Mouse (Mus musculus) lung, postnatal 0 days (tissue): ENCODE measurements at regions not wholly inside any gene's neighbourhood (a gene's known extent, or its start where the extent isn't known, plus 50 kb on each side); places are given as distances from the start of the nearest gene placed in this dataset.

Source experiments
- ATAC-seq: fragments of 200-750 bp; cut with Nextera tagmentation; 2 replicates; pipeline ENCODE4 v1.8.0; 2017; ENCODE audit warnings: moderate library complexity
- DNase-seq: peaks from one replicate; pipeline ENCODE4 v3.0.0-alpha.2; 2016; ENCODE audit warnings: low spot score
- H3K27ac ChIP-seq: fragments of 300-500 bp; sonication (generic); 2 replicates; pipeline ENCODE4 v1.5.1; 2014; ENCODE audit warnings: antibody characterized with exemption, mild to moderate bottlenecking, low read length, mixed read lengths
- H3K27me3 ChIP-seq: fragments of 300-500 bp; sonication (generic); replicated peaks from 2 replicates; pipeline ENCODE4 v1.6.1; 2014; ENCODE audit warnings: low read length, mixed read lengths; ENCODE audit not compliant: insufficient read depth
- H3K36me3 ChIP-seq: fragments of 300-500 bp; sonication (generic); 2 replicates; pipeline ENCODE4 v1.6.1; 2014; ENCODE audit warnings: low read length, mixed read lengths; ENCODE audit not compliant: insufficient read depth
- H3K4me1 ChIP-seq: fragments of 300-500 bp; sonication (generic); 2 replicates; pipeline ENCODE4 v1.6.1; 2014; ENCODE audit warnings: antibody characterized with exemption, low read depth, low read length, mixed read lengths; ENCODE audit not compliant: insufficient read depth
- H3K4me2 ChIP-seq: fragments of 300-500 bp; sonication (generic); replicated peaks from 2 replicates; pipeline ENCODE4 v1.6.1; 2014; ENCODE audit warnings: low read depth, mild to moderate bottlenecking, low read length, moderate library complexity, mixed read lengths
- H3K4me3 ChIP-seq: fragments of 300-500 bp; sonication (generic); 2 replicates; pipeline ENCODE4 v1.5.1; 2014; ENCODE audit warnings: low read depth, low read length
- H3K9ac ChIP-seq: fragments of 300-500 bp; sonication (generic); replicated peaks from 2 replicates; pipeline ENCODE4 v1.6.1; 2014; ENCODE audit warnings: low read depth, mild to moderate bottlenecking
- H3K9me3 ChIP-seq: fragments of 300-500 bp; sonication (generic); 2 replicates; pipeline ENCODE4 v1.6.1; 2016; ENCODE audit warnings: low read length, mixed read lengths
- CTCF ChIP-seq: IDR thresholded peaks from 2 replicates; pipeline ENCODE4 v1.5.1; 2016; ENCODE audit warnings: antibody characterized with exemption, mild to moderate bottlenecking
- EP300 ChIP-seq: IDR thresholded peaks from 2 replicates; pipeline ENCODE4 v1.6.1; 2016; ENCODE audit warnings: antibody characterized with exemption, mild to moderate bottlenecking, control low read depth
- WGBS: fragments of 180-500 bp; shearing (Covaris S2); extraction: QIAGEN DNeasy Blood & Tissue Kit; methylation state at CpG from one replicate; pipeline ENCODE4 v1.1.7; 2014; 5-methylcytosine and 5-hydroxymethylcytosine counted together

DNA sequence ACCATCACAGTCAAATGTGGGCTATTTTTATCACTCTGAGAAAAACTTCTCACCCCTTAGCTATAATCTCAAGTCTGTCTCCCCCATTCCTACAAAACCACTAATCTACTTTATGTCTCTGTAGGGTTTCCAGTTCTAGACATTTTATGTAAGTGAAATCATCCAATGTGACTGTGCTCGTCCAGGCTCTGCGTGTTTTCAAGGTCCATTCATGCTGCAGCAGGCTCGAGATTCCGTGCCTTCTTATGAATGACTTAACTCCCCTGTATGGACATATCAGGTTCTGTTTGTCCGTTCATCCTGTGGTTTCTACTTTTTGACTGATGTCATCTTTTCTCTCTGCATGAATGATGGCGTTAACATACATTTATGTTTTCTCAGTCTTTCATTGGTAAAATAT lies 357.6 kb downstream of the 1500009L16Rik start:
- H3K27me3 ChIP-seq: no peaks in the 10 kb centered on the region; the same call in 1 of the 2 replicates
- no peak overlapping the region for H3K9ac ChIP-seq
- H3K4me2 ChIP-seq: no peak overlapping the region
- H3K4me3 ChIP-seq: no peak overlapping the region
- 77% methylated on average over 6 of the region's 6 CpGs for WGBS
- no peak for DNase-seq
- H3K4me1 ChIP-seq: no peaks in the 10 kb centered on the region
- no peak for ATAC-seq
- H3K36me3 ChIP-seq: no peaks in the 10 kb centered on the region
- H3K27ac ChIP-seq: no peak overlapping the region
- no peaks in the 10 kb centered on the region for H3K9me3 ChIP-seq
- TF ChIP-seq EP300 (no peak), CTCF (no peak)

DNA sequence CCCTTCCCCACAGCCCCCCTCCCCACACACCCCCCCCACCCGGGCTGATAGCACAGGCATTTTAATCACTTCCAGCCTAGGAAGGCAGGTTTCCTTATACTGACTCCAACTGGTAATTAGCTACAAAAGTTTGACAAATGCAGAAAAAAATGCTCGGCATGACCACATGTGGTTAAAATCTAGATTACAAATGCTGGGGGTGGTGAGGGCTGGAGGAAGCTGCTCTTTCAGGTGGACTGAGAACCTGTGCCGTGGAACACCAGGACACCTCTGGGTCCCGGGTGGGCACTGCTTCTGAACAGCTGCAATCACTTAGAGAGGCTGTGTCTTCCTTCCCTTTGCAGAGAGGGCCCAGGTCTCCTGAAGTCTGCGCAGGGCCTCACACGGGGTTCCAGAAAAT lies 358.7 kb downstream of the Nuak1 start:
- H3K9me3 ChIP-seq: no peaks in the 10 kb centered on the region
- WGBS: 47% methylated on average over 6 of the region's 6 CpGs
- no peak for TF ChIP-seq EP300
- no peak for TF ChIP-seq CTCF
- ATAC-seq (no peak), DNase-seq (no peak)
- H3K4me2 ChIP-seq: no peak overlapping the region
- no peak overlapping the region for H3K4me3 ChIP-seq
- H3K36me3 ChIP-seq: no peaks in the 10 kb centered on the region
- H3K27me3 ChIP-seq: no peaks in the 10 kb centered on the region; the same call in 1 of the 2 replicates
- H3K9ac ChIP-seq: no peak overlapping the region
- H3K4me1 ChIP-seq: no peaks in the 10 kb centered on the region
- H3K27ac ChIP-seq: no peak overlapping the region

- Histone ChIP-seq H3K9ac (no peak overlapping the region), H3K4me3 (no peak overlapping the region), H3K4me2 (no peak overlapping the region), H3K27ac (no peak overlapping the region), H3K4me1 (no peaks in the 10 kb centered on the region), H3K9me3 (no peaks in the 10 kb centered on the region), H3K27me3 (no peaks in the 10 kb centered on the region; the same call in 1 of the 2 replicates), H3K36me3 (no peaks in the 10 kb centered on the region)
- DNase-seq: no peak
- TF ChIP-seq CTCF (no peak), EP300 (no peak)
- 66% methylated on average over 5 of the region's 5 CpGs for WGBS
- ATAC-seq: no peak
Measured at GRCm38 (mm10) chr10:84087528-84087927, 352.9 kb downstream of the Nuak1 start.

GRCm38 (mm10) chr10:84087929-84088328 lies 352.5 kb downstream of the Nuak1 start:
- H3K27ac ChIP-seq: no peak overlapping the region
- no peaks in the 10 kb centered on the region for H3K9me3 ChIP-seq
- 85% methylated on average over 3 of the region's 3 CpGs for WGBS
- H3K4me1 ChIP-seq: no peaks in the 10 kb centered on the region
- no peaks in the 10 kb centered on the region for H3K36me3 ChIP-seq
- H3K4me2 ChIP-seq: no peak overlapping the region
- no peak for TF ChIP-seq EP300
- TF ChIP-seq CTCF: no peak
- H3K27me3 ChIP-seq: no peaks in the 10 kb centered on the region
- ATAC-seq: no peak
- no peak for DNase-seq
- no peak overlapping the region for H3K4me3 ChIP-seq
- no peak overlapping the region for H3K9ac ChIP-seq

- 78% methylated on average over 18 of the region's 18 CpGs for WGBS
- Histone ChIP-seq H3K4me3 (no peak overlapping the region), H3K27me3 (no peaks in the 10 kb centered on the region), H3K36me3 (no peaks in the 10 kb centered on the region), H3K9me3 (no peaks in the 10 kb centered on the region), H3K4me2 (no peak overlapping the region), H3K9ac (no peak overlapping the region), H3K4me1 (no peaks in the 10 kb centered on the region), H3K27ac (no peak overlapping the region)
- DNase-seq (no peak), ATAC-seq (no peak)
- TF ChIP-seq CTCF (no peak), EP300 (no peak)
Measured at GRCm38 (mm10) chr10:84088799-84089778, 351.3 kb downstream of the Nuak1 start.

DNA sequence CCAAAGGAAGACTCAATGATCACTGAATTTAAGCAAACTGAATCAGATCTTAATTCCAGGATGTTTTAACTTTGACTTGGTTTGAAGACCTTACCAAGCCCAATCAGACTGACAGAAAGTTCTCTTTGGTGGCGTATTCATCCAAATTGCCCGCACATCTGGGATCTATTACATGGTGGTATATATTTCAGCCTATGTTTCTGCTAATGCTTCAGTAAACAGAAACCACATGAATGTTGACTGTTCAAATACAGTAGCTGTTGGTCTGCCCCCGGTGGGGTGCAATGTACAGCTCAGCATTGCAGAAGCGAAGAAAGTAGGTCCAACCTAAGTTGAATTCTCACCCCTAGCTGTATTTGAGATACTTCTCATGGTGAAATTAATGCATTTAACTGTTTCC lies 346.5 kb downstream of the Nuak1 start:
- TF ChIP-seq EP300 (no peak), CTCF (no peak)
- H3K4me2 ChIP-seq: no peak overlapping the region
- no peaks in the 10 kb centered on the region for H3K36me3 ChIP-seq
- H3K4me1 ChIP-seq: no peaks in the 10 kb centered on the region
- DNase-seq (no peak), ATAC-seq (no peak)
- no peaks in the 10 kb centered on the region for H3K27me3 ChIP-seq
- 88% methylated on average over 4 of the region's 4 CpGs for WGBS
- H3K9ac ChIP-seq: no peak overlapping the region
- H3K27ac ChIP-seq: no peak overlapping the region
- no peaks in the 10 kb centered on the region for H3K9me3 ChIP-seq
- no peak overlapping the region for H3K4me3 ChIP-seq
